In the genomic region with DNA sequence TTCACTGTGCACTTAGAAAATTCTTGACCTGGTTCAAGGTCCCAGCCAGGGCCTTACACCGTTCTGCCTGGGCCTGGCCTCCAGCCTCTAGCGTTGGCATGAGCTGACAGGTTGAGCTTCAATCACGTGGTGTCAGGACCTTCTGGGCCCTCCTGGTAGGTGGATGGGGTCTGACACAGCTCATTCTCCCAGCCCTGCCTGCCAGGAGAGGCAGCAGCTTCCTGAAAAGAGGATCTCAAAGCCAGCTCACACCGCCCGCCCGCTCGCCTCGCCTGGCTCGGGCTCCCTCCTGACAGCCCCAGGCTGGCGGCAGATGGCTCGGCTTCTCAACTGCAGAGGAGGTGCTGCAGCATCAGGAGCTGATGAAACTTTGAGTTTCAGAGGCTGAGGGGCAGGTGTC, we compare ENCODE assay signal across 10 mouse cellular contexts.
A peak's percentile ranks its signal among the peaks of the same experiment; 100 is the strongest.
DNase-seq lines count a peak whose midpoint lies in the region; ATAC-seq and TF ChIP-seq lines count a peak whose summit lies in the region.
"Had no signal": no experiment of that assay in that cellular context is flagged by ENCODE, and none has a peak within 500 bp of the region (broad histone marks: within the 10 kb centered on the region; RNA-seq: fewer than 3 reads in every experiment).

No protein-coding gene starts in this region.

- WGBS in forebrain, embryonic 15.5 days: 6% methylated on average over 11 of the region's 11 CpGs
- WGBS in kidney, adult 2 months: 21% methylated on average over 11 of the region's 11 CpGs

- H3K27ac ChIP-seq in forebrain, embryonic 15.5 days (replicated peaks): peak overlapping the region; percentile 81
- H3K27ac ChIP-seq in kidney, adult 2 months (ENCODE audit: insufficient read depth, low read depth, low read length): no peak overlapping the region

- H3K4me1 ChIP-seq in forebrain, embryonic 15.5 days: peaks cover 38% of the 10 kb centered on the region
- no peaks in the 10 kb centered on the region for H3K4me1 ChIP-seq in kidney, adult 2 months (ENCODE audit: control insufficient read depth, insufficient read depth, low read length)
- H3K4me1 ChIP-seq: megakaryocyte, embryonic 14.5 days had no signal

- no peak overlapping the region for H3K9ac ChIP-seq in forebrain, embryonic 15.5 days (replicated peaks)

- TF ChIP-seq CTCF in kidney, adult 2 months (conservative IDR thresholded peaks at IDR 0.05; ENCODE audit: insufficient read depth, insufficient read length, low read depth, low read length): no peak

- no peak overlapping the region for H3K4me3 ChIP-seq in forebrain, embryonic 15.5 days
- no peak overlapping the region for H3K4me3 ChIP-seq in kidney, adult 2 months (ENCODE audit: insufficient read depth, low read depth, low read length)
- H3K4me3 ChIP-seq: megakaryocyte, embryonic 14.5 days had no signal

- peak; percentile 12 for DNase-seq in ovary, postnatal 36 days (ENCODE audit: low spot score)
- DNase-seq in ovary, postnatal 10 days (ENCODE audit: low spot score): no peak
- peak; percentile 31 to 46 for DNase-seq in layer of hippocampus, postnatal 36 days
- peak; percentile 21 for DNase-seq in retina, postnatal 7 days (ENCODE audit: low read depth, low spot score)
- no peak for DNase-seq in thymus, postnatal 14 days
- no peak for DNase-seq in heart, adult 11 months
- no peak for DNase-seq in kidney, adult 2 months

- ATAC-seq in forebrain, embryonic 15.5 days (replicated peaks): peak; percentile 55
- ATAC-seq: Patski had no signal

- H3K27me3 ChIP-seq in forebrain, embryonic 15.5 days: no peaks in the 10 kb centered on the region
- H3K27me3 ChIP-seq in kidney, adult 2 months (replicated peaks; ENCODE audit: control insufficient read depth, insufficient read depth, low read length): no peaks in the 10 kb centered on the region

- no peaks in the 10 kb centered on the region for H3K36me3 ChIP-seq in forebrain, embryonic 15.5 days
- no peaks in the 10 kb centered on the region for H3K36me3 ChIP-seq in kidney, adult 2 months (ENCODE audit: control insufficient read depth, insufficient read depth, low read length)

- no peak overlapping the region for H3K4me2 ChIP-seq in forebrain, embryonic 15.5 days (replicated peaks)

- no peaks in the 10 kb centered on the region for H3K9me3 ChIP-seq in forebrain, embryonic 15.5 days
- H3K9me3 ChIP-seq: megakaryocyte, embryonic 14.5 days had no signal

- TF ChIP-seq POLR2A in kidney, adult 2 months (IDR thresholded peaks at IDR 0.05; ENCODE audit: low read depth, low read length): no peak

Comparison
In these comparisons a context has a peak if more than half of its experiments do, and no peak if none do; other contexts are left out.
1. DNase-seq: peak in ovary, postnatal 36 days (single experiment), layer of hippocampus, postnatal 36 days (2 of 2) and retina, postnatal 7 days (single experiment); none in ovary, postnatal 10 days (single experiment), thymus, postnatal 14 days (single experiment), heart, adult 11 months (single experiment) and kidney, adult 2 months (single experiment).